20 mouse cellular contexts compared by ENCODE assay signal in the genomic region with DNA sequence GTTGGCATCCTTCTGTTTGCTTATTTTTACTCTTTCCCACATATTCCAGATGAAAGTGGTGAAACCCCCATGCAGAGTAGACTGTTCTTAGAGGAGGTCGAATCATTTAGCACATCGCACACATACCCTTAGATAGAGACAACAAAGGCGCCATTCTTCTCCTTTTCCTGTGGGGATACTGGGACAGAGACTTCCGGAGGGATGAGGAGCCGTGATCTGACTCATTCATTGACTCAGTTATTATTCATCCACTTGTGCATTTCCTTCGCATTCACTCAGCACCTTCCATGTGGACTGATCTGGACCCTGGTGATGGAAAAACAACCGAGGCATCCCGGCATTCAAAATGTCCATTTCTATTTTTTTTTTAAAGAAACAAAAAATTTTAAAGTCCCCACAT.
"Had no signal": no experiment of that assay in that cellular context is flagged by ENCODE, and none has a peak within 500 bp of the region (broad histone marks: within the 10 kb centered on the region; RNA-seq: fewer than 3 reads in every experiment).

No protein-coding gene starts in this region.

- H3K4me2 ChIP-seq: lung, embryonic 15.5 days; midbrain, embryonic 11.5 days; midbrain, embryonic 13.5 days; midbrain, embryonic 15.5 days; neural tube, embryonic 13.5 days; neural tube, embryonic 15.5 days had no signal

- H3K4me3 ChIP-seq: lung, embryonic 15.5 days; megakaryocyte, embryonic 14.5 days; midbrain, embryonic 13.5 days; midbrain, embryonic 15.5 days; neural tube, embryonic 13.5 days; neural tube, embryonic 15.5 days had no signal

- H3K36me3 ChIP-seq: lung, embryonic 15.5 days; midbrain, embryonic 15.5 days; neural tube, embryonic 15.5 days had no signal

- DNase-seq: liver, postnatal 0 days; lung, adult 2 months; lung, postnatal 14 days; lung, postnatal 4 days; retina, postnatal 1 day; right cerebral cortex, adult 18-20 months; right cerebral cortex, postnatal 25 days; right cerebral cortex, postnatal 4 days; spleen, adult 18-20 months; thymus, adult 18-20 months; thymus, postnatal 14 days; thymus, postnatal 36 days had no signal

- ATAC-seq: liver, postnatal 0 days; lung, postnatal 0 days; midbrain, embryonic 13.5 days; midbrain, embryonic 15.5 days had no signal

- H3K27me3 ChIP-seq: lung, embryonic 15.5 days; midbrain, embryonic 13.5 days; midbrain, embryonic 15.5 days; neural tube, embryonic 13.5 days; neural tube, embryonic 15.5 days had no signal
